Mouse (Mus musculus) heart, embryonic 15.5 days (tissue): ENCODE results near the gene Col26a1. TPM values are rescaled to one million over a fixed set of nuclear protein-coding genes. Genes with fewer than 3 reads are reported as not detected.

Source experiments
- ATAC-seq: fragments of 200-750 bp; cut with Nextera tagmentation; replicated peaks from 2 replicates; pipeline ENCODE4 v1.8.0; 2017; ENCODE audit warnings: low read depth, moderate TSS enrichment; ENCODE audit not compliant: insufficient number of reproducible peaks, insufficient read depth, low FRiP score
- H3K27ac ChIP-seq: fragments of 300-500 bp; sonication (generic); 2 replicates; pipeline ENCODE4 v1.5.1; 2015; ENCODE audit warnings: mild to moderate bottlenecking, inconsistent platforms
- H3K27me3 ChIP-seq: fragments of 300-500 bp; sonication (generic); 2 replicates; pipeline ENCODE4 v1.6.1; 2015; ENCODE audit warnings: inconsistent platforms
- H3K36me3 ChIP-seq: fragments of 300-500 bp; sonication (generic); 2 replicates; pipeline ENCODE4 v1.6.1; 2015; ENCODE audit warnings: mild to moderate bottlenecking, inconsistent platforms
- H3K4me1 ChIP-seq: fragments of 300-500 bp; sonication (generic); replicated peaks from 2 replicates; pipeline ENCODE4 v1.6.1; 2015; ENCODE audit warnings: inconsistent platforms
- H3K4me2 ChIP-seq: fragments of 300-500 bp; sonication (generic); 2 replicates; pipeline ENCODE4 v1.6.1; 2015; ENCODE audit warnings: inconsistent platforms, mild to moderate bottlenecking, moderate library complexity
- H3K4me3 ChIP-seq: fragments of 300-500 bp; sonication (generic); 2 replicates; pipeline ENCODE4 v1.5.1; 2015; ENCODE audit warnings: mild to moderate bottlenecking, inconsistent platforms
- H3K9ac ChIP-seq: fragments of 300-500 bp; sonication (generic); 2 replicates; pipeline ENCODE4 v1.6.1; 2015; ENCODE audit warnings: mild to moderate bottlenecking, inconsistent platforms
- H3K9me3 ChIP-seq: fragments of 300-500 bp; sonication (generic); replicated peaks from 2 replicates; pipeline ENCODE4 v1.6.1; 2016; ENCODE audit warnings: inconsistent platforms
- WGBS: fragments of 180-500 bp; shearing (Covaris S2); methylation state at CpG from one replicate; pipeline ENCODE4 v1.1.7; 2015; ENCODE audit warnings: mixed read lengths; 5-methylcytosine and 5-hydroxymethylcytosine counted together
- polyA plus RNA-seq: library from polyadenylated mRNA; unstranded; fragments of >200 nt; fragmentation: Nextera tagmentation; extraction: Ambion mirVana; gene quantifications from 2 replicates; pipeline ENCODE4 v1.2.1, GENCODE M21; 2015

The Col26a1 gene
- 13.9 and 19.7 TPM in 2 replicates for polyA plus RNA-seq

DNA sequence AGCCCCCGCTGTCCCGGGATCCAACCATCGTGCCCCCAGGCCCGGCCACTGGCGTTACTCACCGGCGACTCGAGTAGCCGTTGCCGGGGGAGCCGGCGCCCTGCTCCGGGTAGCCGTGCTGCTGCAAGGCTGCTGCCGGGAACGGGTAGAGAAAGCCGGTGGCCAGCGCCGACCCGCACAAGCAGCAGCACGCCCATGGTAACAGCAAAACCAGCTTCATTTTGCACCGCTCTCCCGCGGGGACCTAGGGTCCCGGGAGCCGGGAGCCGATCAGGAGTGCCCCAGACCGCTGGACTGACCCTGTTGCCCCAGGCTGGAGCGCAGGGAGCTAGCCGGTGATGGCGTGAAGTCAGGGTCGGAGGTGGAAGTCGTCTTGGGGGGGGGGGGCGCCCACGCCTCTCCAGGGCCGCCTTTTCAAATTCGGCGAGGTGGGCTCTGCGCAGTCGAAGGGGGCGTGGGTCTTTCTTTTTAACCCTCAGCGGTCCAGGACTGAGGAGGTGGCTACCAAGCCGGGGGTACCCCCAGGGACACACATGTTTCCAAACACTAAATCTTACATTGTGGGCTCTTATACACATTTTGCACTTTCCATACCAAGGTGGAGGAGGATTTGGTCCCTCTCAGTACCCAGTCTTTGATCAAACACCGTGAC lies at the start of gene Col26a1:
Col26a1 (minus strand) TSS at position 422 of the 652 bp plus-strand sequence.
- peak within 1 kb of the TSS; percentile 56 for H3K9ac ChIP-seq
- no peaks in the 10 kb centered on the region for H3K36me3 ChIP-seq
- WGBS = 1% methylated on average over 44 of the region's 44 CpGs
- peak within 1 kb of the TSS; percentile 81 for H3K4me2 ChIP-seq
- no peak for ATAC-seq
- H3K4me1 ChIP-seq = peaks cover 22% of the 10 kb centered on the region
- peak within 1 kb of the TSS; percentile 56 for H3K4me3 ChIP-seq
- H3K27ac ChIP-seq = no peak within 1 kb of the TSS
- peaks cover 54% of the 10 kb centered on the region for H3K27me3 ChIP-seq
- H3K9me3 ChIP-seq = no peaks in the 10 kb centered on the region

GRCm38 (mm10) chr5:136931896-136932295 lies 48.9 kb upstream of the Col26a1 start:
- H3K27me3 ChIP-seq = no peaks in the 10 kb centered on the region
- WGBS = 78% methylated on average over 14 of the region's 14 CpGs
- no peak overlapping the region for H3K4me2 ChIP-seq
- no peaks in the 10 kb centered on the region for H3K36me3 ChIP-seq
- no peaks in the 10 kb centered on the region for H3K9me3 ChIP-seq
- peaks cover 3% of the 10 kb centered on the region; the same call in 1 of the 2 replicates for H3K4me1 ChIP-seq
- H3K27ac ChIP-seq = no peak overlapping the region
- no peak for ATAC-seq
- H3K9ac ChIP-seq = no peak overlapping the region
- no peak overlapping the region for H3K4me3 ChIP-seq

DNA sequence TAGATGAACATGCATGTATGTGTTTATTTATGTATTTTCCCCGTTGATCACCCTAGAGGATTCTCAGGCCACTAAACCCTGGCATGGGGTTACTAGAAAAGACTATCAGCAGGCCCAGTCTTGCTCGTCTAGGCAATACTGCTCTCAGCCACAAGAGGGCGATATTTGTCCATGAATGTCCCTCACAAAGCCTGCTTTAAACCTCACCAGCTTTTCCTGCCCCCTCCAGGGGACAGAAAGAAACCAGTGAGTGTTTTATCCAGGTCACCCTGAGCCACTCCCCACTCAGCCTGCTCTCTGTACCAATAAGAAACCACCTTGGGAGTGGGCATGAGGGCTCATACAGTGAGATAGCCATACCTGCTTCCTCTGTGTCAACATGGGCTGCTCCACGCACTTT lies 46.1 kb upstream of the Col26a1 start:
- Histone ChIP-seq H3K27ac (no peak overlapping the region), H3K4me3 (no peak overlapping the region), H3K36me3 (peaks cover 4% of the 10 kb centered on the region; the same call in 1 of the 2 replicates), H3K9me3 (no peaks in the 10 kb centered on the region), H3K27me3 (no peaks in the 10 kb centered on the region), H3K4me2 (no peak overlapping the region), H3K9ac (no peak overlapping the region), H3K4me1 (peaks cover 3% of the 10 kb centered on the region; the same call in 1 of the 2 replicates)
- peak; percentile 43; the same call in 1 of the 2 replicates for ATAC-seq
- 15% methylated on average over 4 of the region's 4 CpGs for WGBS

DNA sequence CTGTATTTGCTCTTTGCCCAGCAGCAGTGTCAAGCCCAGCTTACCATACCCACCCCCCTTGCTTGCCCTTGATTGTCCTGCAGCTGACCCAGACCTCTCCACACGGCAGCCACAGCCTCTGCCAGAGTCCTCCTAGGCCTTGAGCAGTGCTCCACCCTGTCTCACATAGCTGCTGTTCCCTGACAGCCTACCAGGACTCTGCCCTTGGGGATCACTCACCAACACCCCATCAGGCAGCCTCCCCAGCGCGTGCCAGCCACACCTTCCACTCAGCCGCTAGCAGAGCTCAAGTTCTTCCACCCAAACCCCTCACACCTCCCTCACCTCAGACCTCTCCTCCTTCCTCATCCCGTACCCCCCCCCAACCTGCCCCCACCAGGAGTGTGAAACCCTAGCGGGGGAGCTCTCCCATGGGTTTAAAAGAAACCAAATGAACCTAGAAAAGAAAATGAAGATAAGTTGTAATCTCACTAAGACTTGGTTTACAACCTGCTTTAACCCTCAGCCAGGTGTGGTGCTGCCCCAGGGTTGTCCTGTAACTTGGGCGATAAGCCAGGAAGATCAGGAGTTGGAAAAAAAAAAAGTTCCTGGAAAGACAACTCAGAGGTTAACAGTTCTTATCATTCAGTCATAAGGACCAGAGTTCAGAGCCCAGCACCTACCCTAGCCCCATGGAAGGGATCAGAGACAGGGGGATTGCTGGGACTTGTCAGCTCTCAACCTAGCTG lies 40.9 kb upstream of the Col26a1 start:
- WGBS = 41% methylated on average over 7 of the region's 7 CpGs
- Histone ChIP-seq H3K4me2 (no peak overlapping the region), H3K27me3 (no peaks in the 10 kb centered on the region), H3K4me1 (peaks cover 6% of the 10 kb centered on the region), H3K27ac (no peak overlapping the region), H3K9me3 (no peaks in the 10 kb centered on the region), H3K9ac (no peak overlapping the region), H3K36me3 (peaks cover 4% of the 10 kb centered on the region; the same call in 1 of the 2 replicates), H3K4me3 (no peak overlapping the region)
- no peak for ATAC-seq

- no peak for ATAC-seq
- Histone ChIP-seq H3K4me2 (no peak overlapping the region), H3K27ac (no peak overlapping the region), H3K4me1 (peaks cover 6% of the 10 kb centered on the region), H3K36me3 (peaks cover 4% of the 10 kb centered on the region; the same call in 1 of the 2 replicates), H3K4me3 (no peak overlapping the region), H3K27me3 (no peaks in the 10 kb centered on the region), H3K9ac (no peak overlapping the region), H3K9me3 (no peaks in the 10 kb centered on the region)
- WGBS = 78% methylated on average over 9 of the region's 9 CpGs
Observed at GRCm38 (mm10) chr5:136922830-136923229, 39.8 kb upstream of the Col26a1 start.

GRCm38 (mm10) chr5:136919546-136920301 lies 36.7 kb upstream of the Col26a1 start:
- Histone ChIP-seq H3K9me3 (no peaks in the 10 kb centered on the region), H3K4me2 (peak overlapping the region; percentile 93), H3K4me3 (peak overlapping the region; percentile 77), H3K27ac (no peak overlapping the region; the same call in 1 of the 2 replicates), H3K36me3 (no peaks in the 10 kb centered on the region), H3K9ac (peak overlapping the region; percentile 70), H3K27me3 (no peaks in the 10 kb centered on the region), H3K4me1 (peaks cover 6% of the 10 kb centered on the region)
- no peak for ATAC-seq
- 25% methylated on average over 16 of the region's 18 CpGs for WGBS

- peak overlapping the region; percentile 70 for H3K9ac ChIP-seq
- peak overlapping the region; percentile 93 for H3K4me2 ChIP-seq
- peak; percentile 78 for ATAC-seq
- no peak overlapping the region; the same call in 1 of the 2 replicates for H3K27ac ChIP-seq
- 2% methylated on average over 38 of the region's 38 CpGs for WGBS
- no peaks in the 10 kb centered on the region for H3K36me3 ChIP-seq
- peak overlapping the region; percentile 77 for H3K4me3 ChIP-seq
- no peaks in the 10 kb centered on the region for H3K27me3 ChIP-seq
- no peaks in the 10 kb centered on the region for H3K9me3 ChIP-seq
- H3K4me1 ChIP-seq = peaks cover 6% of the 10 kb centered on the region
Observed at GRCm38 (mm10) chr5:136918655-136919472, 35.9 kb upstream of the Col26a1 start.

DNA sequence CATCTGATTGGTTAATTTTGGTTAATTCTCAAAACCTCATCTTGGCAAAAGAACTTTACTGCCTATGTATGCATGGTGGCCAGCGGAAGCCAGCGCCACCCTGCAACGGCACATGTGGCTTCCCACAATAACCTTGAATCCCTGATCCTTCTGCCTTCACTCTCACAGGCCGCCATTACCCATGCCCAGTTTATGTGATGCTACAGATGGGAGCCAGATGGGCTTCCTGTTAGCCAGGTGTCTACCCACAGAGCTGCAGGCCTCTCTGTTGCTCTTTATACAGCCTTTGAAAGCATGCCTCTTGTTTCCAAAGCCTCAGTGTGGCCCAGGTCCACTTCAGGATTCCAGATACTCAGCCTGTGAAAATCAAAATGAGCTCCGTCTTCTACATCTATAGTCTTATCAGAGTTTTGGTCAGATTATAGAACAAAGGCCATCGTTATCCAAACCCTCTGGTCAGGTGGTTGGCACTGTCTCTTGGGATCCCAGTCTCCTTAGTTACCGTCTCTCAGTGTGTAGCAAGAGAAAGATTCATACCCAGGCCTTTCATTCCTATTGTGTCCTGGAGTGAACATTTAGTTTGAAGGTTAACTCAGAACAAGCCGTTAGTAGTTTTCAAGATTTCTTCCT lies 34.7 kb upstream of the Col26a1 start:
- 94% methylated on average over 8 of the region's 8 CpGs for WGBS
- Histone ChIP-seq H3K4me1 (peaks cover 6% of the 10 kb centered on the region), H3K4me2 (no peak overlapping the region), H3K9me3 (no peaks in the 10 kb centered on the region), H3K36me3 (no peaks in the 10 kb centered on the region), H3K4me3 (no peak overlapping the region), H3K9ac (no peak overlapping the region), H3K27ac (no peak overlapping the region), H3K27me3 (no peaks in the 10 kb centered on the region)
- no peak for ATAC-seq

- WGBS = 87% methylated on average over 3 of the region's 3 CpGs
- no peak for ATAC-seq
Observed at GRCm38 (mm10) chr5:136914183-136914582, 31.2 kb upstream of the Col26a1 start.

More at GRCm38 (mm10) chr5:136914183-136914582, 31.2 kb upstream of the Col26a1 start:
- H3K9me3 ChIP-seq = no peaks in the 10 kb centered on the region
- H3K27me3 ChIP-seq = no peaks in the 10 kb centered on the region
- no peak overlapping the region for H3K4me2 ChIP-seq
- H3K36me3 ChIP-seq = peaks cover 5% of the 10 kb centered on the region; the same call in 1 of the 2 replicates
- H3K4me1 ChIP-seq = no peaks in the 10 kb centered on the region
- no peak overlapping the region for H3K4me3 ChIP-seq
- H3K27ac ChIP-seq = no peak overlapping the region
- no peak overlapping the region for H3K9ac ChIP-seq
